Mouse (Mus musculus) kidney, embryonic 15.5 days (tissue): Measurements from ENCODE around the gene Sphk2. TPM values are rescaled to one million over a fixed set of nuclear protein-coding genes. Genes with fewer than 3 reads are reported as not detected.
A peak's percentile ranks its signal among the peaks of the same experiment; 100 is the strongest.

Source experiments
- ATAC-seq: fragments of 200-750 bp; cut with Nextera tagmentation; replicated peaks from 2 replicates; pipeline ENCODE4 v1.8.0; 2017; ENCODE audit warnings: moderate TSS enrichment; ENCODE audit not compliant: low FRiP score
- H3K27ac ChIP-seq: fragments of 300-500 bp; sonication (generic); 2 replicates; pipeline ENCODE4 v1.5.1; 2015; ENCODE audit warnings: mild to moderate bottlenecking, inconsistent platforms
- H3K27me3 ChIP-seq: fragments of 300-500 bp; sonication (generic); 2 replicates; pipeline ENCODE4 v1.6.1; 2015; ENCODE audit warnings: inconsistent platforms
- H3K36me3 ChIP-seq: fragments of 300-500 bp; sonication (generic); 2 replicates; pipeline ENCODE4 v1.6.1; 2015; ENCODE audit warnings: inconsistent platforms
- H3K4me1 ChIP-seq: fragments of 300-500 bp; sonication (generic); 2 replicates; pipeline ENCODE4 v1.6.1; 2015; ENCODE audit warnings: inconsistent platforms
- H3K4me2 ChIP-seq: fragments of 300-500 bp; sonication (generic); 2 replicates; pipeline ENCODE4 v1.6.1; 2015; ENCODE audit warnings: moderate library complexity, mild to moderate bottlenecking, inconsistent platforms
- H3K4me3 ChIP-seq: fragments of 300-500 bp; sonication (generic); replicated peaks from 2 replicates; pipeline ENCODE4 v1.5.1; 2015; ENCODE audit warnings: mild to moderate bottlenecking, inconsistent platforms
- H3K9ac ChIP-seq: fragments of 300-500 bp; sonication (generic); 2 replicates; pipeline ENCODE4 v1.6.1; 2015; ENCODE audit warnings: mild to moderate bottlenecking, inconsistent platforms
- H3K9me3 ChIP-seq: fragments of 300-500 bp; sonication (generic); replicated peaks from 2 replicates; pipeline ENCODE4 v1.6.1; 2016; ENCODE audit warnings: inconsistent platforms
- WGBS: fragments of 180-500 bp; shearing (Covaris S2); methylation state at CpG from one replicate; pipeline ENCODE4 v1.1.7; 2015; ENCODE audit warnings: mixed read lengths; 5-methylcytosine and 5-hydroxymethylcytosine counted together
- polyA plus RNA-seq: library from polyadenylated mRNA; unstranded; fragments of >200 nt; fragmentation: Nextera tagmentation; extraction: Ambion mirVana; gene quantifications from 2 replicates; pipeline ENCODE4 v1.2.1, GENCODE M21; 2015

Gene Sphk2
- polyA plus RNA-seq, 1 experiment from 2014 or later = 33.7 TPM

DNA sequence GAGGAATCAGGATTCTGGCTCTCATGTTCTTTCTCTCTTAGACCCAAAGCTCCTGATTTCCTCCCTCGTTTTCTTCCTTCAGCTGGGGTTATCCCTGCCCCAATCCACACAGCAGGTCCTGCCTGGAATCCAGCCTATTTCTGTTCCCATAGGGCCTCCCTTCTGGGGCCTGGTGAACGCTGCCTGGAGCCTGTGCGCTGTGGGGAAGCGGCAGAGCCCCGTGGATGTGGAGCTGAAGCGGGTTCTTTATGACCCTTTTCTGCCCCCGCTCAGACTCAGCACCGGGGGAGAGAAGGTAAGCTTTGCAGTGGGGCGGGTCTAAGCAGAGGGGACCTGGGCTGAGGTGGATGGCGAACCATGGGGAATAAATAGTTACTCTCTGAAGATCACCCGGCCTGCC lies 16.7 kb downstream of the Sphk2 start:
- Histone ChIP-seq H3K4me2 (peak overlapping the region; percentile 95), H3K4me3 (peak overlapping the region; percentile 50), H3K36me3 (no peaks in the 10 kb centered on the region), H3K27ac (peak overlapping the region; percentile 64), H3K9me3 (no peaks in the 10 kb centered on the region), H3K9ac (peak overlapping the region; percentile 26; the same call in 1 of the 2 replicates), H3K4me1 (peaks cover 50% of the 10 kb centered on the region), H3K27me3 (peaks cover 29% of the 10 kb centered on the region)
- no peak for ATAC-seq
- WGBS = 25% methylated on average over 11 of the region's 11 CpGs

DNA sequence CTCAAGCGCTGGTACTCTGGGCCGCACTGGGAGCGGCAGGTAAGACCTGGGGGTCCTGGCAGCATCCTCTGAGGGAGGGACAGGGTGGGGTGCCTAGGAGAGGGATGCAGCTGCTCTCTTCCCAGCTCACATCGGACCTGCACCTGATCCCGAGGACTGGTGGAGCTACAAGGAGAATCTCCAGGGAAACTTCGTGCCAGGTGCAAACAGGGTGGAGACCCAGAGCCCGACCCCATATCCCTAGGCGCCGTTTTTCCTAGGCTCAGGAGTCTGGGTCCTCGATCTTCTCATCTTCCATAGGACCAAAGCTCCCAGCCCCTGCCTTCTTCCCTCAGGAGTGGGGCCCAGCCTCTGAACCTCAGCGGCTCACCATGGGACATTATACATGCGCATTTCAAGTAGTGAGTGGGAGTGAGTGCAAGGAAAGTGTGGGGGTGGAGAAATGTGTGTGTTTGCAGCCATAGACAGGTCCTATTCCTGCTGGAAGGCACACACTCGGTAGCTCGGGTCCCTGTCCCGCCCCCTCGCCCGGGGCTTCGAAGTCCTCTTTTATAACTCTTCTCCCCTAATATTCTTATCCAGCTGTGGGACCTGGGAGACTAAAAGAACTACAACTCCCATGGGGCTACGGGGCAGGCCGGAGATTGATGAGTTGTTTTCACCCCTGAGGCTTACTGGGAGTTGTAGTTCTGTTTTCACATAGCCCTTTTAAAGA lies 17.3 kb downstream of the Sphk2 start:
- ATAC-seq = peak; percentile 16; the same call in 1 of the 2 replicates
- peak overlapping the region; percentile 95 for H3K4me2 ChIP-seq

DNA sequence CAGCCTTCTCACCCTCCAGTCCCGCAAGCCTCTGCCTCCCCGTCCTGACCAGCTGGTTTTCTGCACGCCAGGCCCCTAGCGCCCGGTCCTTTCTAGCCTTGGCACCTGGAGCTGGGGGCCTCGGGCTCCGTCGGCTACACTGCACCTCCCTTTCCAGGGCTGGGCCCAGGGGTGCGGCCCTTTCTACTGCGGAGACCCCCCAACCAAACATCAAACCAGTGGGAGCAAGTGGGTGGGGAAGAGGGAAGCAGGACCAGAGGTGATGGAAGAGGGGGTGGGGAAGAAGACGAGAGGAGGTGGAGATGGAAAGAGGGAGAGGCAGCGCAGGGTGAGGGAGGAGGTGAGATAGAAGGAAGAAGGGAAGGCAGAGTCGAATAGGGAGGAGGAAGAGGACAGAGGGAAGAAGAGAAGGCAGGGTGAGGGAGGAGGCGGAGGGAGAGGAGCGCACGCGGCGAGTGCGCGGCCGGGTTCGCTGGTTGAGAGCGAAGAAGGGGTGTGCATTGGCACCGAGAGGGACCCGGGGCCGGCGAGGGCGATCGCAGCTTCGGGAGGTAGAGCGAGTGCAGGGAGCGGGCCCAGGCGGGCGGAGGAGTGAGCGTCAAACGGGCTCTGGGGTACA lies 18.2 kb downstream of the Sphk2 start, which contains the start of gene Car11:
Car11 (plus strand) TSS at position 321 of the 619 bp plus-strand sequence.
- Histone ChIP-seq H3K4me1 (peaks cover 40% of the 10 kb centered on the region), H3K4me2 (peak within 1 kb of the TSS; percentile 95), H3K9me3 (no peaks in the 10 kb centered on the region), H3K27me3 (peaks cover 29% of the 10 kb centered on the region), H3K9ac (peak within 1 kb of the TSS; percentile 47), H3K4me3 (peak within 1 kb of the TSS; percentile 50), H3K36me3 (no peaks in the 10 kb centered on the region), H3K27ac (no peak within 1 kb of the TSS)
- WGBS = 2% methylated on average over 36 of the region's 36 CpGs
- no peak for ATAC-seq

More for the DNA sequence above, 17.3 kb downstream of the Sphk2 start:
- peaks cover 29% of the 10 kb centered on the region for H3K27me3 ChIP-seq
- WGBS = under 1% methylated on average over 20 of the region's 20 CpGs
- H3K9me3 ChIP-seq = no peaks in the 10 kb centered on the region
- H3K9ac ChIP-seq = peak overlapping the region; percentile 47
- no peaks in the 10 kb centered on the region for H3K36me3 ChIP-seq
- peak overlapping the region; percentile 50 for H3K4me3 ChIP-seq
- 0 out of 2 replicates have a peak overlapping the region, but pooled peaks have one; percentile 64 for H3K27ac ChIP-seq
- peaks cover 44% of the 10 kb centered on the region for H3K4me1 ChIP-seq

DNA sequence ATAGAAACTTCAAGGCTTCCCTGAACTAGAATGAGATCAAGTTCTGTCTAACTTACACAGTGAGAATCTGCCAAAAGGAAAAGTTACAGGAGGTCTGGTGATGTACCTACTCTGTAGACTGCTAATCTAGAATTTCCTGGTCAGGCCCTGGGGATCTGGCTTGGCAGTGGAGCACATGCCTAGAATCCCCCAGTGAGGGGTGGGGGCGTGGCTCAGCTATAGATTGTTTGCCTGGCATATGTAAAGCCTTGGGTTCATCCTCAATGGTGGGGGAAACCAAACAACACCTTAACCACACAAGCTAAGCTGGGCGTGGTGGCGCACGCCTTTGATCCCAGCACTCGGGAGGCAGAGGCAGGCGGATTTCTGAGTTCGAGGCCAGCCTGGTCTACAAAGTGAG lies 19.9 kb downstream of the Sphk2 start:
- 84% methylated on average over 5 of the region's 7 CpGs for WGBS
- Histone ChIP-seq H3K4me3 (no peak overlapping the region), H3K9ac (no peak overlapping the region), H3K4me2 (no peak overlapping the region), H3K4me1 (peaks cover 25% of the 10 kb centered on the region), H3K27ac (no peak overlapping the region), H3K36me3 (no peaks in the 10 kb centered on the region), H3K9me3 (no peaks in the 10 kb centered on the region), H3K27me3 (peaks cover 29% of the 10 kb centered on the region)
- ATAC-seq = no peak

DNA sequence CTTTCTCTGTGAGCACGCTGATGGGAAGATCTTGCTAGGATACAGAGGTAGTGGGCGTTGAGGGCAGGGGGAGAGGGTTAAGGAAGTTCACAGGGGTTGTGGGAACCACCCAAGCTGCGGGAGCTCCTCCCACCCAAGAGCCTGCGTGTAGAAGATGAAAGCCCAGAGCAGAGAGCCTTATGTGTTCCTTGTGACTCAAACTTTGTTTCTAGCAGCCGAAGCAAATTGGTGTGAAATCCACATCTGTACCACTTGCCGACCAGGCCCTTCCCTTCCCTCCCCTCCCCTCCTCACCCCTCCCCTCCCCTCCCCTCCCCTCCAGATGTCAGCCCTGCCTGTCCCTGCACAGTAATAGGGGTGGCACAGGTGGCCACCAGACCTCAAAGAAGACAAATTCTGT lies 22.7 kb downstream of the Sphk2 start:
- ATAC-seq = no peak
- no peak overlapping the region for H3K4me3 ChIP-seq
- no peak overlapping the region for H3K9ac ChIP-seq
- WGBS = 14% methylated on average over 6 of the region's 6 CpGs
- H3K4me2 ChIP-seq = no peak overlapping the region
- H3K9me3 ChIP-seq = no peaks in the 10 kb centered on the region
- no peaks in the 10 kb centered on the region for H3K36me3 ChIP-seq
- peaks cover 13% of the 10 kb centered on the region for H3K4me1 ChIP-seq
- no peak overlapping the region for H3K27ac ChIP-seq
- peaks cover 23% of the 10 kb centered on the region for H3K27me3 ChIP-seq

DNA sequence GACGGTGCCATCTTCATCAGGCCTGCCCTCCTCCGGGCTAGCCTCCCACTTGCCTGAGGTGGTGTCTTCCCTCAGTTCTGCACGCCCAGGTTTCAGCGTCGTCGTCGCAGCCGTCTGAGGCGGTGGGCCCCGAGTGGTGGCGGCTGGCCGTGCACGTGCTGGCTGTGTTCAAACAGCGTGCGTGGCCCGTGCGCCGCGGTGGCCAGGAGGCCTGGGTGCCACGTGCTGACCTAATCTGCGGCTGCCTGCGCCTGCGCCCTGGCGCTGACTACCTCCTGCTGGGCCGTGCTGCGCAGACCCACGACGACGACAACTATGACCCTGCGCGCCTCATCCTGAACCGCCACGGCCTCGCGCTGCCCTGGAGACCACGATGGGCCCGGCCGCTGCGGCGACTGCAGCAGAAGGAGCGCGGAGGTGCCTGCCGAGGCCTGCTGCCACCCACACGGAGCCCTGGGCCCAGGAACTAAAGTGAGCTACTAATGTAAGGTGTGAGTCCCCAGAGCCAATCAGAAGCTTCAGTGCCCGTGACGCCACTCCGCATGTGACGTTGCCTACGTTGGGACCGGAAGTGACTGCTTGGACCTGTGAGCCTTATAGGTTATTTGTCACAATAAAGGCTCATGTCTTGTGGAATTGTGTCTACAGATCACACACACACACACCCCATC lies 23.7 kb downstream of the Sphk2 start, which contains the start of gene Sec1:
Sec1 (minus strand) TSS at position 482 of the 671 bp plus-strand sequence.
- H3K4me1 ChIP-seq = peaks cover 14% of the 10 kb centered on the region
- WGBS = 93% methylated on average over 50 of the region's 50 CpGs
- H3K9ac ChIP-seq = no peak within 1 kb of the TSS
- H3K4me2 ChIP-seq = no peak within 1 kb of the TSS
- no peak within 1 kb of the TSS for H3K4me3 ChIP-seq
- H3K9me3 ChIP-seq = no peaks in the 10 kb centered on the region
- H3K27ac ChIP-seq = no peak within 1 kb of the TSS
- peaks cover 13% of the 10 kb centered on the region for H3K27me3 ChIP-seq
- no peak; the same call in 1 of the 2 replicates for ATAC-seq
- H3K36me3 ChIP-seq = no peaks in the 10 kb centered on the region

DNA sequence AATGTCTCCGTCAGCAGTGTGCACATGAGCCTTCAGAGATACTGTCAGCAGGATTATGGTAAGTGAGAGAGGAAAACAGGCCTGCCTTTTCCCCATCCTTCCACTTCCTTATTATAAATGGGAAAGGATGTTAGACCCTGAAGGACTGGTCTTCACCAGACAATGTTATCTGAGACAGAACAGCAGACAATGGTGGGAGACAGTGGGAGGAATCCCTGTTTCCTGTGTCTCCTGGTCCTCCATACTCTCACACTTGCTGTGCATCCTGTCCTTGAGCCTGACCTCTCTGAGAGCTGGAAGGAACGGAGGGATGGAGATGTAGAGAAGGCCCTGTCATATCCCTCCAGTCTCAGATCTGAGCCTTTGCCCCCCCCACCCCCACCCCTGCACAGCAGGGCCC lies 25.4 kb downstream of the Sphk2 start:
- no peak for ATAC-seq
- no peaks in the 10 kb centered on the region for H3K9me3 ChIP-seq
- H3K27me3 ChIP-seq = no peaks in the 10 kb centered on the region
- H3K4me2 ChIP-seq = no peak overlapping the region
- no peak overlapping the region for H3K4me3 ChIP-seq
- H3K4me1 ChIP-seq = peaks cover 20% of the 10 kb centered on the region
- WGBS = 75% methylated on average over 2 of the region's 2 CpGs
- no peak overlapping the region for H3K27ac ChIP-seq
- no peak overlapping the region for H3K9ac ChIP-seq
- H3K36me3 ChIP-seq = no peaks in the 10 kb centered on the region

DNA sequence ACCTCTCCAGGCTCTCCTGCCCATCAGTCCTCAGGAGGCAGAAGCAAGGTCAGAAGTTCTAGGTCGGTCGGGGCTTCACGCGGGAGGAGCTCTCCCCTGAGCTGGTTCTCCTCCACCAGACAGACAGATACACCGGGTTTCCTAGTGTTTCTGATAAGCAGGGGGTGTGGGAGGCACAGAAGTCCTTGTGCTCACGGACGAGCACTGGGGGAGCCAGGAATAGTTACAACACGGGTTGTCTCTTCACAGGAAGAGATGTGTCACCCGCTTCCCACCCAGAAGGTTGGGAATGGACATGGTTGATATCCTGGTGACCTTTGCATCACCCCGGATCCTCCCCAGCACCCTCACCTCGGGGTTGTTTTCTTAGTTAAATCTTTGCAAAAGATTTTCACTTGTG lies 28.0 kb downstream of the Sphk2 start:
- H3K27ac ChIP-seq = no peak overlapping the region
- 0 out of 2 replicates have a peak, but pooled peaks cover 3% of the 10 kb centered on the region for H3K27me3 ChIP-seq
- H3K4me3 ChIP-seq = no peak overlapping the region
- no peaks in the 10 kb centered on the region for H3K9me3 ChIP-seq
- no peak overlapping the region for H3K4me2 ChIP-seq
- peaks cover 35% of the 10 kb centered on the region for H3K4me1 ChIP-seq
- WGBS = 32% methylated on average over 11 of the region's 11 CpGs
- no peaks in the 10 kb centered on the region for H3K36me3 ChIP-seq
- H3K9ac ChIP-seq = no peak overlapping the region
- no peak for ATAC-seq

DNA sequence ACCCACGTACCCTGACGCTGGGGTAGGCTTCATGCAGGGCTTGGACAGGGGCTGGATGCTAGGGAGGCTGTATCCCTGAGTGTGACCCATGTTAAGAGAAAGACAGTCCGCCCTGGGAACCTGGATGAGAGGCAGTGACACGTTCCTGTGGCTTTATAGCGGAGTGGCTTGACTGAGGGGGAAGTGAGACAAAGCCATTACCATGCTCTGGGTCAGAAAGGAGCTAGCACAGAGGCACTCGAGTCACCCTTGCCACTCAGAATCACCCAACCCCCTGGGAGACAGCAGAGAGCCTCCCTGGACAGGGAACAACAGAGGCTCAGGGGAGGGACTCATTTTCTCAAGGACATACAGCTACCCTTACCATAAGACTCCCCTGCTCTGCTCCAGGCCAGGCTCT lies 28.7 kb downstream of the Sphk2 start:
- WGBS = 37% methylated on average over 6 of the region's 6 CpGs
- Histone ChIP-seq H3K4me3 (no peak overlapping the region), H3K4me2 (no peak overlapping the region), H3K36me3 (no peaks in the 10 kb centered on the region), H3K27me3 (0 out of 2 replicates have a peak, but pooled peaks cover 3% of the 10 kb centered on the region), H3K9ac (0 out of 2 replicates have a peak overlapping the region, but pooled peaks have one; percentile 0), H3K9me3 (no peaks in the 10 kb centered on the region), H3K27ac (peak overlapping the region; percentile 25; the same call in 1 of the 2 replicates), H3K4me1 (peaks cover 36% of the 10 kb centered on the region)
- ATAC-seq = no peak

DNA sequence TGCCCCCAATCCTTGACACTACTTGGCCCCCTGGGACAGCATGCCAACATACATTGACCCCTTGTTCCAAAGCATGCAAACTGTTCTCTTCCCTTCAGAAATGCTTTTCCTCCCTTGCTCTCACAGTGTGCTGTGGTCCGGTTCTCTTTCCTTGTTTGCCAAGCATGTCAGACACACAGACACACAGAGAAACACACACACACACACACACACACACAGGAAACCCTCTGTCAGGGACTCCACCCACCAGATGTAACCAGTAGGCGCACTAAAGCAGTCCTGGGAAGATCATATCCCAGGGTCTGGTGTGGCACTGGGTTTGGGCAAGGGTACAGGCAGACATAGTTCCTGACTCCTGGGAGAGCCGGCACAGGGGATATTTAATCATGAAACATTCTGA lies 31.0 kb downstream of the Sphk2 start:
- Histone ChIP-seq H3K4me1 (peaks cover 53% of the 10 kb centered on the region), H3K27me3 (0 out of 2 replicates have a peak, but pooled peaks cover 3% of the 10 kb centered on the region), H3K9me3 (no peaks in the 10 kb centered on the region), H3K9ac (no peak overlapping the region), H3K4me3 (no peak overlapping the region), H3K4me2 (no peak overlapping the region), H3K27ac (no peak overlapping the region), H3K36me3 (no peaks in the 10 kb centered on the region)
- WGBS = 70% methylated on average over 3 of the region's 3 CpGs
- ATAC-seq = no peak

DNA sequence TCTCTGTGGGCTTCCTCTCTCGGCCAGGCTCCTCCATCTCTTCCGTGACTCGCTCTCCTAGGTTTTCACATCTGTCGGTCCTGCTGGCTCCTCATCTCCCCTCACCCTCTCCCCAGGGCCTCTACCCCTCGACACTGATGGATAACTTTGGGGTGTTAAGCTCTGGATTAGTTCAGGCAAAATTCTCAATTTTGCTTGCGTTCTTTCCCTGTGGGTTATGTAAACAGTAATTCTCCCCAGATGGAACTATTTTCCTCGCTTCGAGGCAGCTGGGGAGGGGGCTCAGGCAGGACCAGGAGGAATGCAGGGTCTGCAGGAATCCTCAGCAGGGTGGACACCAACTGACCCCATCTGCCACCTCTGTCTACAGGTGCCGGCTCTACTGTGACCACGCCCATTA lies 32.0 kb downstream of the Sphk2 start:
- no peak overlapping the region for H3K27ac ChIP-seq
- 0 out of 2 replicates have a peak, but pooled peaks cover 3% of the 10 kb centered on the region for H3K27me3 ChIP-seq
- H3K4me3 ChIP-seq = no peak overlapping the region
- no peaks in the 10 kb centered on the region for H3K9me3 ChIP-seq
- H3K36me3 ChIP-seq = no peaks in the 10 kb centered on the region
- 47% methylated on average over 10 of the region's 10 CpGs for WGBS
- no peak for ATAC-seq
- H3K9ac ChIP-seq = no peak overlapping the region
- H3K4me1 ChIP-seq = peaks cover 53% of the 10 kb centered on the region
- no peak overlapping the region for H3K4me2 ChIP-seq
